Mouse (Mus musculus) ES-Bruce4 (cell line): ENCODE results near the gene Wwtr1. TPM values are rescaled to one million over a fixed set of nuclear protein-coding genes. Genes with fewer than 3 reads are reported as not detected.

Source experiments
- H3K27ac ChIP-seq: 2 replicates; pipeline ENCODE4 v1.5.1; 2012; ENCODE audit warnings: low read length, inconsistent platforms; ENCODE audit not compliant: insufficient read depth
- H3K27me3 ChIP-seq: 2 replicates; pipeline ENCODE4 v1.6.1; 2012; ENCODE audit warnings: mild to moderate bottlenecking, low read length, inconsistent platforms; ENCODE audit not compliant: control insufficient read depth, poor library complexity, insufficient read depth, severe bottlenecking
- H3K36me3 ChIP-seq: 2 replicates; pipeline ENCODE4 v1.6.1; 2012; ENCODE audit warnings: inconsistent platforms, mild to moderate bottlenecking, low read length, moderate library complexity; ENCODE audit not compliant: control insufficient read depth, poor library complexity, insufficient read depth, severe bottlenecking
- H3K4me1 ChIP-seq: one replicate; pipeline ENCODE4 v1.8.1; 2011; ENCODE audit warnings: low read length; ENCODE audit not compliant: control insufficient read depth, insufficient read depth
- H3K4me3 ChIP-seq: 2 replicates; pipeline ENCODE4 v1.5.1; 2011; ENCODE audit warnings: low read depth, mild to moderate bottlenecking, low read length
- H3K9ac ChIP-seq: 2 replicates; pipeline ENCODE4 v1.6.1; 2012; ENCODE audit warnings: low read depth, mild to moderate bottlenecking, inconsistent platforms; ENCODE audit not compliant: poor library complexity, severe bottlenecking
- H3K9me3 ChIP-seq: replicated peaks from 2 replicates; pipeline ENCODE4 v1.6.1; 2012; ENCODE audit warnings: mild to moderate bottlenecking, low read length, inconsistent platforms; ENCODE audit not compliant: control insufficient read depth, poor library complexity, insufficient read depth, severe bottlenecking
- CTCF ChIP-seq: IDR thresholded peaks from one replicate; pipeline ENCODE4 v1.8.1; 2011; ENCODE audit warnings: low read depth, low read length
- EP300 ChIP-seq: IDR thresholded peaks from 2 replicates; pipeline ENCODE4 v1.6.1; 2011; ENCODE audit warnings: low read depth, low read length; ENCODE audit not compliant: insufficient read depth
- POLR2A ChIP-seq: IDR thresholded peaks from one replicate; pipeline ENCODE4 v1.8.1; 2011; ENCODE audit warnings: low read length; ENCODE audit not compliant: insufficient read depth
- polyA plus RNA-seq: library from polyadenylated mRNA; stranded (reverse); fragments of >200 nt; gene quantifications from 2 replicates; pipeline ENCODE4 v1.2.4, GENCODE M21; 2011; ENCODE audit warnings: low read depth; ENCODE audit not compliant: missing spikeins, insufficient read depth, insufficient read length

Gene Wwtr1
- polyA plus RNA-seq, 1 experiment = 43.7 TPM

DNA sequence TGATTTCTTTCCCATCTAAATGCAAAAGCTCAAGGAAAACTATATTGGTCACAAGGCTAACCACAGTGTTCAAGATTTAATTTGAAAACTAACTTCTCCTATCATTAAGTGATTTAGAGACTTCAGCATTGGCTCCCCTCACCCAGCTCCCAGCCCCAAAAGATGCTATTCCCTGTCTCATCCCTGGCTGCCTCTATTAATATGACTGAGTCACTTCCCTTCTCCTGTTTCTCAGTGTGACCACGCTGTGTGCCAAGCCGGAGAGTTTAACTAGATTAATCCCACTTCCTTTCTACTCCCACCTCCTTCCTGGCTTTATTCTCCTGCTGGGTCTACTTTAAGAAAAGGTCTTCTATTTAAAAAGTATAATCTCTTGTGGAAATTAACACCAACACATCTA, 71.0 kb downstream of the Wwtr1 start:
- Histone ChIP-seq H3K9ac (no peak overlapping the region), H3K4me1 (no peaks in the 10 kb centered on the region), H3K27ac (no peak overlapping the region), H3K4me3 (no peak overlapping the region), H3K9me3 (no peaks in the 10 kb centered on the region), H3K36me3 (no peaks in the 10 kb centered on the region), H3K27me3 (no peaks in the 10 kb centered on the region)
- TF ChIP-seq EP300 (no peak), CTCF (no peak), POLR2A (no peak)

DNA sequence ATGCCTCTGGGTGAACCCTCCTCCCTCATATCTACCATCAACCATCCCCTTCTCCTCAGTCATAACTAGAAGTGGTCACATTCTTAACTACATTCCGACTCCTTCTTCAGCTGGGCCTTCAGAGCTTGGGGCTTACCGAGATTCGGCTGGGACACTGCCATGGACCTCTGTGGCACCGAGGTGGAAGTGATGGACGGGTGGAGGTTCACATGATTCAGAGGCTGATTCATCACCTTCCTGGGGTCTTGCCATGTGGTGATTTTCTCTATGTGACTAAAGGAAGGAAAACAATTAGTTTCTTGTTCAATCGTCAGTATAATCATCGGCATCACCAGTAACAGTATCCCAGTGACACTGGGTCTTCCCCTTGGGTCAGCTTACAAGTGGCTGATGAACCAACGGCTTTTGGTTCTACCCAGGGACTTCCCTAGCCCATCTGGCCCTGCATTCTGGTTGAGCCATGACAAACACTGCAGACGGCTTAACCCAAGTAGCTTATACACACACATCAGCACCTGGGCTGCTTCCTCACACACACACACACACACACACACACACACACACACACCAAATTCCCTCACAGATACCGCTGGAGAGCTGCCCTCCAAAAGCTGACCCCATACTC, 74.0 kb downstream of the Wwtr1 start:
- TF ChIP-seq POLR2A = no peak
- TF ChIP-seq CTCF = no peak
- no peak for TF ChIP-seq EP300
- Histone ChIP-seq H3K27me3 (no peaks in the 10 kb centered on the region), H3K9ac (no peak overlapping the region), H3K9me3 (no peaks in the 10 kb centered on the region), H3K4me3 (no peak overlapping the region), H3K4me1 (no peaks in the 10 kb centered on the region), H3K27ac (no peak overlapping the region), H3K36me3 (no peaks in the 10 kb centered on the region)

DNA sequence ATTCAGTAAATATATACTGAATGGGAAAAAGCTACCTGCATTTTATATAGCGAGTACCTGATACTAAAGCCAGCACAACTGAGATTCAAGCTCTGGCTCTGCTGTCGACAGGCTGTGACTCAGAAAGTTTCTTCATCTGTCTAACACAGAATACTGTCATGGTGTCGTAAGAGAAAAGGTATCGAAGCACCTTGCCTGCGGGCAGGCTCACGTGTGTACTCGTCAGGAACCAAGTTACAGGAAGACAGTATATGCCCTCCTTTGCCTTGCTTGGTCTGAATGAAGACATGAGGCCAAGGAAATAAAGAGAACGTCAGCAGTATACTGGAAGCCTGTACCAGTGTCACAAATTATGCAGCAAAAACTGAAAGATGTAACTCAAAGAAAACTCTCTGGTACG, 74.9 kb downstream of the Wwtr1 start:
- Histone ChIP-seq H3K9ac (no peak overlapping the region), H3K9me3 (no peaks in the 10 kb centered on the region), H3K27ac (no peak overlapping the region), H3K4me3 (no peak overlapping the region), H3K27me3 (no peaks in the 10 kb centered on the region), H3K4me1 (no peaks in the 10 kb centered on the region), H3K36me3 (no peaks in the 10 kb centered on the region)
- no peak for TF ChIP-seq POLR2A
- TF ChIP-seq EP300 = no peak
- TF ChIP-seq CTCF = no peak

DNA sequence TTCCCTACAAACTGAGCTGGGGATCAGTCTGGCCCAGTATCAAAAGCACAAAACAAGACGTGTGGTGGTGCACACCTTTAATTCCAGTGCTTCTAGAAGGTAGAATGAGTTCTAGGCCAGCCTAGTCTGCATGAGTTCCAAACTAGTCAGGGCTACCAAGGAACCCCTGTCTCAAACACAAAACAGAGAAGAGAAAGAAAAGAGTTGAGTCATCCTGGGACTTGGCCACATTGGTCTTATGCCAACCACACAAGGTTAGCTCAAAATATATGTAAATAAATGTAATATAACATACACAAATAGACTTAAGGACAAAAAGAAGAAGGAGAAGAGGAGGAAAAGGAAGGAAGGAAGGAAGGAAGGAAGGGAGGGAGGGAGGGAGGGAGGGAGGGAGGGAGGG, 77.9 kb downstream of the Wwtr1 start:
- no peak for TF ChIP-seq POLR2A
- no peak for TF ChIP-seq CTCF
- no peak for TF ChIP-seq EP300
- H3K9me3 ChIP-seq = no peaks in the 10 kb centered on the region
- no peak overlapping the region for H3K4me3 ChIP-seq
- no peaks in the 10 kb centered on the region for H3K36me3 ChIP-seq
- H3K27me3 ChIP-seq = no peaks in the 10 kb centered on the region
- H3K27ac ChIP-seq = no peak overlapping the region
- H3K4me1 ChIP-seq = no peaks in the 10 kb centered on the region
- H3K9ac ChIP-seq = no peak overlapping the region

DNA sequence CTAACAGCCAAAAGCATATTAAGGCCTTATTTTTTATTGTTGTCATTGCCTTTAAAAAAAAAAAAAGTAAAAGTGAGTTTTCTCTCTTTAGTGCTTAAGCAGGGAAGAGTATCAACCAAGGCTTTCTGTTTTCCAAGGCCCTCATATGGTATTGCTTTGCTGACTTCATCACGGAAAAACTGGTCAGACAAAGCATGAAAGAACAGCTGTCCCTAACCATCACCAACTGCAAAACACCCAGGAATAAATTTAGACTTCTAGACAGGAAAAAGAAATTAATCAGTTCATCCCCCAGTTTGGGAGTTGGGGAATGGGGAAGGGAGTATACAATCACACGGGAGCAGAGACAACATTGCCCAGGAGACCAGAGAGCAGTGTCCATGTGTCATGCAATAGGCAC, 79.3 kb downstream of the Wwtr1 start:
- H3K36me3 ChIP-seq = no peaks in the 10 kb centered on the region
- H3K4me1 ChIP-seq = no peaks in the 10 kb centered on the region
- TF ChIP-seq POLR2A = no peak
- TF ChIP-seq EP300 = no peak
- no peak for TF ChIP-seq CTCF
- no peak overlapping the region for H3K27ac ChIP-seq
- no peak overlapping the region for H3K4me3 ChIP-seq
- no peak overlapping the region for H3K9ac ChIP-seq
- H3K27me3 ChIP-seq = no peaks in the 10 kb centered on the region
- H3K9me3 ChIP-seq = no peaks in the 10 kb centered on the region

DNA sequence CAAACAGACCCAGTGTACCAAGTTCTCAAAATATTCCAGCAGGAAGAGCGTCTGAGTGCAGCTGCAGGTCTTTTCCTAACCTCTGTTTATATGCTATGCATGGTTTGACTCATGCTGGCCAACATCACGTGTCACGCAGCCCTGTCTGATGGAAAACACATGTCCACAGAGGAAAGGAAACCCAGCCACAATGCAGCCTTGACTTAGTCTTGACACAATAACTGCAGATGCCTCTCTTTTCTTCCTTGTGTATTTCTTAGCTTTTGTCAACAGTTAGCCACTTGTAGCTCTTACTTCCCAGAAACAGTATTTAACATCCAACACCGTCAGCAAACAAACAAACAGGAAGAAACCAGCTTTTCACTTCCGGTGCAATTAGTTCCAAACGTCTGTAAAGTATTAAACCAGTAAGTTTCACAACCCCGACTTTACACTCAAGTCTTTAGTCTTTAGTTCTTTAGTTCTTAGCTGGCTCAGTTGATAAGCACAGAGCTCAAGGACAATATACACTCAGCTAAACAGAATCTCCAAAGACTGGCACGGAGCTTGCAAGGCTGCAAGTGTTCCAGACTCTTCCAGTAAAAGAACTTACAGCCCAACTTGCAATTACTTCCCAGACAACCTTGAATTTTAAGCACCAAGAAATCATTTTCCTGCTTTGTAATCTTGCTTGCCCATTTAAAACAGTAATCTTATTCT, 88.1 kb downstream of the Wwtr1 start:
- no peaks in the 10 kb centered on the region for H3K36me3 ChIP-seq
- H3K4me3 ChIP-seq = no peak overlapping the region
- no peak overlapping the region for H3K9ac ChIP-seq
- H3K4me1 ChIP-seq = no peaks in the 10 kb centered on the region
- TF ChIP-seq CTCF = no peak
- TF ChIP-seq EP300 = no peak
- TF ChIP-seq POLR2A = no peak
- H3K27ac ChIP-seq = no peak overlapping the region
- no peaks in the 10 kb centered on the region for H3K9me3 ChIP-seq
- H3K27me3 ChIP-seq = no peaks in the 10 kb centered on the region; the same call in 1 of the 2 replicates
